Mouse (Mus musculus) midbrain, embryonic 13.5 days (tissue): ENCODE measurements at regions not wholly inside any gene's neighbourhood (a gene's known extent, or its start where the extent isn't known, plus 50 kb on each side); places are given as distances from the start of the nearest gene placed in this dataset.

Source experiments
- ATAC-seq: fragments of 200-750 bp; cut with Nextera tagmentation; 2 replicates; pipeline ENCODE4 v1.8.0; 2017; ENCODE audit warnings: mild to moderate bottlenecking, moderate TSS enrichment, moderate library complexity
- H3K27ac ChIP-seq: fragments of 300-500 bp; sonication (generic); 2 replicates; pipeline ENCODE4 v1.5.1; 2015; ENCODE audit warnings: inconsistent platforms, mild to moderate bottlenecking, moderate library complexity
- H3K27me3 ChIP-seq: fragments of 300-500 bp; sonication (generic); 2 replicates; pipeline ENCODE4 v1.6.1; 2015; ENCODE audit warnings: mild to moderate bottlenecking, inconsistent platforms
- H3K36me3 ChIP-seq: fragments of 300-500 bp; sonication (generic); 2 replicates; pipeline ENCODE4 v1.6.1; 2015; ENCODE audit warnings: mild to moderate bottlenecking, inconsistent platforms
- H3K4me1 ChIP-seq: fragments of 300-500 bp; sonication (generic); replicated peaks from 2 replicates; pipeline ENCODE4 v1.6.1; 2015; ENCODE audit warnings: inconsistent platforms
- H3K4me2 ChIP-seq: fragments of 300-500 bp; sonication (generic); replicated peaks from 2 replicates; pipeline ENCODE4 v1.6.1; 2015; ENCODE audit warnings: moderate library complexity, mild to moderate bottlenecking, inconsistent platforms
- H3K4me3 ChIP-seq: fragments of 300-500 bp; sonication (generic); replicated peaks from 2 replicates; pipeline ENCODE4 v1.5.1; 2015; ENCODE audit warnings: mild to moderate bottlenecking, inconsistent platforms
- H3K9ac ChIP-seq: fragments of 300-500 bp; sonication (generic); replicated peaks from 2 replicates; pipeline ENCODE4 v1.6.1; 2015; ENCODE audit warnings: mild to moderate bottlenecking, inconsistent platforms
- H3K9me3 ChIP-seq: fragments of 300-500 bp; sonication (generic); 2 replicates; pipeline ENCODE4 v1.6.1; 2016; ENCODE audit warnings: mild to moderate bottlenecking, inconsistent platforms
- WGBS: fragments of 180-500 bp; shearing (Covaris S2); methylation state at CpG from one replicate; pipeline ENCODE4 v1.1.7; 2015; 5-methylcytosine and 5-hydroxymethylcytosine counted together

GRCm38 (mm10) chr9:26663544-26663943 is 70.0 kb upstream of the B3gat1 start:
- WGBS, result 88% methylated on average over 1 of the region's 1 CpGs
- Histone ChIP-seq H3K9ac (no peak overlapping the region), H3K9me3 (no peaks in the 10 kb centered on the region), H3K27me3 (no peaks in the 10 kb centered on the region), H3K4me2 (no peak overlapping the region), H3K36me3 (no peaks in the 10 kb centered on the region), H3K4me3 (no peak overlapping the region), H3K4me1 (no peaks in the 10 kb centered on the region), H3K27ac (no peak overlapping the region)
- no peak for ATAC-seq

GRCm38 (mm10) chr9:26667835-26668234 is 65.7 kb upstream of the B3gat1 start:
- Histone ChIP-seq H3K4me2 (no peak overlapping the region), H3K27ac (no peak overlapping the region), H3K9ac (no peak overlapping the region), H3K36me3 (no peaks in the 10 kb centered on the region), H3K27me3 (no peaks in the 10 kb centered on the region), H3K9me3 (no peaks in the 10 kb centered on the region), H3K4me3 (no peak overlapping the region), H3K4me1 (no peaks in the 10 kb centered on the region)
- 75% methylated on average over 3 of the region's 3 CpGs for WGBS
- no peak for ATAC-seq

- H3K27me3 ChIP-seq, result no peaks in the 10 kb centered on the region
- H3K36me3 ChIP-seq, result no peaks in the 10 kb centered on the region
- WGBS, result 93% methylated on average over 2 of the region's 2 CpGs
- ATAC-seq, result no peak
- no peak overlapping the region for H3K27ac ChIP-seq
- H3K4me3 ChIP-seq, result no peak overlapping the region
- H3K4me1 ChIP-seq, result no peaks in the 10 kb centered on the region
- H3K4me2 ChIP-seq, result no peak overlapping the region
- H3K9ac ChIP-seq, result no peak overlapping the region
- no peaks in the 10 kb centered on the region for H3K9me3 ChIP-seq
These were observed 59.3 kb upstream of the B3gat1 start for GRCm38 (mm10) chr9:26674059-26674757.

DNA sequence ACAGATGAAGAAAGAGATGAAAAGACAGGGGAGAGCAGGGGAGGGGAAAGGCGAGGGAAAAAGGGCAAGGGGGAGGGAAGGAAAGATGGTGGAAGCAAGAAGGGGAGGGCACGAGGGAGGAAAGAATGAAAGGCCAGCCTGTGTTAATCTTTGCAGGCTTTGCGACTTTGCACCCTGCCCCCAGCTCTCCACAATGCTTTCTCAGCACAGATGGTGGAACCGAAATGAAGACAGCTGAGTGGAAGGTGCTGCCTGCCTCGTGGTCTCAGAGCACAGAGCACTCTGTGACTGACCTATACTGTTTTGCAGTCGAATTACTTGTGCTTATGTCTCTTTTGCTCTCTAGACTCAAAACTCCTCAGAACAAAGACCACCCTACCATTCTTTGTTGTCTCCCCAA is 55.2 kb upstream of the B3gat1 start:
- Histone ChIP-seq H3K4me2 (no peak overlapping the region), H3K9ac (no peak overlapping the region), H3K9me3 (no peaks in the 10 kb centered on the region), H3K27ac (no peak overlapping the region), H3K4me1 (no peaks in the 10 kb centered on the region), H3K4me3 (no peak overlapping the region), H3K27me3 (no peaks in the 10 kb centered on the region), H3K36me3 (no peaks in the 10 kb centered on the region)
- 18% methylated on average over 6 of the region's 6 CpGs for WGBS
- 0 out of 2 replicates have a peak, but pooled peaks have one; percentile 43 for ATAC-seq

- Histone ChIP-seq H3K4me1 (no peaks in the 10 kb centered on the region), H3K9ac (no peak overlapping the region), H3K4me2 (no peak overlapping the region), H3K9me3 (no peaks in the 10 kb centered on the region), H3K4me3 (no peak overlapping the region), H3K36me3 (no peaks in the 10 kb centered on the region), H3K27me3 (no peaks in the 10 kb centered on the region), H3K27ac (no peak overlapping the region)
- WGBS, result 71% methylated on average over 1 of the region's 1 CpGs
- no peak for ATAC-seq
These were observed 52.0 kb upstream of the B3gat1 start for GRCm38 (mm10) chr9:26681516-26681915.
